Mouse (Mus musculus): ENCODE results near the gene Tmem208.

- TF ChIP-seq TBP (conservative IDR thresholded peaks at IDR 0.05; ENCODE audit: low read depth, low read length) (no peak), USF1 (IDR thresholded peaks at IDR 0.05; ENCODE audit: low read depth, low read length) (no peak), CTCF (conservative IDR thresholded peaks at IDR 0.05 in 1 of 2, IDR thresholded peaks at IDR 0.05 in 1 of 2; ENCODE audit: low read depth in 2 of 2, low read length in 2 of 2) (no peak), ZC3H11A (IDR thresholded peaks at IDR 0.05; ENCODE audit: low read depth, low read length) (no peak), ELF1 (IDR thresholded peaks at IDR 0.05; ENCODE audit: low read depth, low read length) (no peak), JUND (conservative IDR thresholded peaks at IDR 0.05; ENCODE audit: low read depth, low read length) (no peak), HCFC1 (IDR thresholded peaks at IDR 0.05; ENCODE audit: low read depth, low read length) (no peak), E2F4 (IDR thresholded peaks at IDR 0.05; ENCODE audit: insufficient replicate concordance, low read depth, low read length) (no peak), BHLHE40 (IDR thresholded peaks at IDR 0.05; ENCODE audit: low read depth, low read length) (no peak)
Measured at GRCm38 (mm10) chr8:105323183-105323582, 3.0 kb upstream of the Tmem208 start.
